Mouse (Mus musculus) thymus, postnatal 4 days (tissue): ENCODE measurements around the gene B4galnt2.
"Not testable (repeated sequence)": the region's sequence is repeated elsewhere in the genome, so short reads cannot be mapped to it uniquely, and the experiment has no call there.

ENCODE experiments used
- DNase-seq: peaks from one replicate; pipeline ENCODE4 v3.0.0; 2021

Gene B4galnt2

DNA sequence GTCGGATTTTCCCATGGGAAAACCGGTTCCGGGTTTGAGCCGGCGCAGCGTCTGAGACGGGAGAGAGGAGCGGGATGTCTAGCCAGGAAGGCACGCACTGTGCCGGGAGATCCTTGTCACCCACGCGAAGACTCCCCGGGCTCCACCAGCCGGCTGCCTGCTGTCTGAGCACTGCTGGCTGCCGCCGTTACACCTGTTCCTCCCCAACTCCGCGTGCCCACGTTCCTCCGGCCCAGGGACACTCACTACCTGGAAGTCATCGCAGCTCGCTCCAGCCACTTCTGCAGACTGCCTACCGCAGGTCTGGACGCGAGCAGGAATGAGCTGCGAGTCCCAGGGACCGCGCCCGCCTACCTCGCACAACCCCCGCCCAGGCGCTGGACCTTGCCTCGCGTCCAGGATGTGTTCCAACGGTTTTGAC, at the start of gene B4galnt2:
B4galnt2 (minus strand) TSS at position 321 of the 421 bp plus-strand sequence.
- DNase-seq, result peak; percentile 58

DNA sequence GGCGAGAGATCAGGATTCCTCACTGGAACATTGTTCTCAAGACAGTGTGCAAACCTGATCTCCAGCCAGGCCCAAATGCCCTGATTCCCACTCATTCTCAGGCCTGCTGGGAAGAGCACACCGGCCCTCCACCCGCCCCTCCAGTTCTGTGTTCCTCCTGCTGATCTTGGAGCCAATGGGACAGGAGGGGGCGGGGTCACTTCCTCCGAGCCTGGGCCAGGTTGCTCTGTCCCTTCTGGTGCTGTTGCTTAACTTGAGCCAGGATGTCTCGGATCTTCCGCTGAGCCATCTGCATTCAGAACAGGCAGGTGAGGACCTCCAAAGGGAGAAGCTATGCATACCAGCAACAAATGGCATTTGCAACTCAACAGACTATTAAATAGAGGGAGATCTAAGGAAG, 48.6 kb upstream of the B4galnt2 start:
- no peak for DNase-seq

DNA sequence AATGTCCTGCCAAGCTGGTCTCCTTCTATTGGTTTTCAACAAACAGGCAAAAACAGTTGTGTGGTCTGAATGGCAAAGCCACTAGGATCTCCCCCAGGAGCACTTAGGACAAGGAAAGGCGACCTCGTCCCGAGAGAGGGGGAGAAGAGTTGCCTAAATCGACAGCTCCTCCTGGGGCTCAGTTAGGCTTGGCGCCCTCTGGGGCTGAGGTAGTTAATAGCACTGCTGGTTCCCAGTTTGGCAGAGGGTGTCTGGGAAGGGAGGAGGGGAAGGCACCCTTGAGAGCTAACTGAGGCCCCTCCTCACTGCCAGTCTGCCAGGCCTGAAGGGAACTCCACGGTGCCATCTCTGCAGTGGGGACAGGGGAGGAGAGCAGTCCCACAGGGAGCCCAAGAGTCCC, 44.5 kb upstream of the B4galnt2 start:
- peak; percentile 57 for DNase-seq

DNA sequence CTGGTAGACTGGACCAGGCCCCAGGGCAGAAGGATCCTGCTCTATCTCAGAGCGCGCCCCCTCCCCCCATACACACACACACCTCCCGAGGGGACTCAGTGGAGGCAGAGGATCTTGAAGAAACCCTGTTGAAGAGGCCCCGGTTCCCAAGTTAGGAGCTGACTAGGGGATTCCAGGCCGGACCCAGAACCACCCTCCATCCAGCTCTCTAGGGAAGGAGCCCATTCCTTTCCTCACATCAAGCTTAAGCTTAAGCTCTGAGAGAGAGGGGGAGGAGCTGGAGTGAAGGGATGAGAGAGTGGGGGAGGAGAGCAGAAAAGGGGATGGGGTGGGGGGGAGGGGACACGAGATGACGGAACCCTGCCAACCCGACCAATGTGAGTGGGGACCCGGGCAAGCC, 43.6 kb upstream of the B4galnt2 start:
- no peak for DNase-seq

DNA sequence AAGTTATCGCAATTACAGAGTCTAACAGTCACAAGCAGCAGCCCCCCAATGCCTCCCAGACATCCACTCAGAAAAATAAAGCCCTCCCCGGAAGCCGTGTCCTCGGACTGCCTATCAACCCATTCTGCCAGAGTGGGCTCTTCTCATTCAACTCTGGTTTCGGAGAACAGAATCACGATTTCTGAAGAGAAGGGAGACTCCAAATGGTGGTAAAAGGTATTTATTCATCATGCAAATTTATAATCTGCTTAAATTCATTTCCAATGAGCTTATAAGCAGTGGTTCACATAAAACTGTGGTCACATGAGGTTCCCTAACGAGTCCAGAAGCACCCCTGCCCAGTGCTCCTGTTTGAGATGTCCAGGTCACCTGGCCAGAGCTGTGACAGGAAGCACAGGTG, 42.7 kb upstream of the B4galnt2 start:
- no peak for DNase-seq

DNA sequence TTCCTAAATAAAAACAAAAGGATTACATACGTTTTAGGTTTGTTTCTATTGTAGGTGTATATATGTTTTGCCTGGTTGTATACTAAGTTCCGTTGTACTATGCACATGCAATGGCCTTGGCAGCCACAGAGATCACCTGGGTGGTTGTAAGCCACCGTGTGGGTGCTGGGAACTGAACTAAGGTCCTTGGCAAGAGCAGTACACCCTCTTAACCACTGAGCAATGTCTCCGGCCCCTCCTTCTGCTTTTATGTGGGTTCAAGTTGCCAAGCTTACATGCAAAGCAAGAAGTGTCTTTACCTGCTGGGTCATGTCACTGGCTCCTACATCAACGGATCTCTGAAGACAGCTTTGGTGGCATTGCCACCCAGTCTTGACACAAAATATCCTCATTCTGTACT, 38.6 kb upstream of the B4galnt2 start:
- no peak for DNase-seq

DNA sequence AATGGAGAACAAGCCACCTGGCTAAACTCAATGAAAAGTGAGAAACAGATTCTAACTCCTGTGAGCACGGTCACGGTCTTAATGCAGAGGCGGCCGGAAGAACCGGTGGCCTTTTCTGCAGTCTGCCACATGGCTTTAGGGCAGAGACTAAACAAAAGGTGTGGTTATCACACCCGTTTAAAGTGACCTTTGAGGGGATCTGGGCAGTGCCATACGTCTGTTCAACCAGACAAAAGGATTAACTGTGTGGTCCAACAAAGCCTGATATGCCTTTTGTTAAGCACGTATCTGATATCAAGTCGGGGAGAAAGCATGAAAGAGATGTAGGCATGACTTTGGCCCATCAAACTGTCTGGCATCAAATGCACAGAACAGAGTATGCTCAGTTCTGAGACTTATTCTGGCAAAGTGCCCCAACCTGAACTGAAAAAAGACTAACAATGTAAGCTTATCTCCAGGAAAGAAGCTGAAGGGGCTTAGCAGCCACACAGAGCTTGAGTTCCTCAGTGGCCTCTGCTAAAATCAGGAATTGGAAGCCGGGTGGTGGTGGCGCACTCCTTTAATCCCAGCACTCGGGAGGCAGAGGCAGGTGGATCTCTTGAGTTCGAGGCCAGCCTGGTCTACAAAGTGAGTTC, 31.3 kb upstream of the B4galnt2 start:
- no peak for DNase-seq

DNA sequence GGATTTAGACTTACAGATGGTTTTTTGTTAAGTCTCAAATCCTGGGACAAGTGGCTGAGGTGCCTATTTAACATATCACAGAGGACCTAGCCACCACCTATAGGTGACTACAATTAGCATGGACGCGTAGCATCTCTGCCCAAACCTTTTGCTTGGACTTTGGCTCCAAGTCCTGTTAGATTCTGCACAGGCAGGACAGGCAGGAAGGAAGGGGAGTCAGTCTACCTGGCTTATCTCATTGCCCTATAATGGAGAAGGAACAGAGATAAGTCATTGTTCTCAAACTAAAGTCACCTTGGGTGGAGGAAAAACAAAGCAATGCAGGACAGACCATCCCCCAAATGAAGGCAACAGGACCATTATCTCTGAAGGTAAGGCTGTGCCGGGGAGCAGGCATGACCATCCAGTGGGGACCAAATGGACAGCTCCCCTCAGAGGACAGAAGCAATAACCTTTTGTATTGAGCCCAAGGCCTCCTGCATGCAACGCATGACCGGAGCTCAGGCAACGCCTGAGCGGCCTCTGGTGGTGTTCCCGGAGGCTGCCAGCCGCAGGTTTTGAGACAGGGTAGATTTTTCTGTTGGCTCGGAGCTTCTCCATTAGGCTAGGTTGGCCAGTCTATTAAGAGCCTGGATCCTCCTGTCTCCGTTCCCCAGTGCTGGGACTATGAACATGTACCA, 25.3 kb upstream of the B4galnt2 start:
- DNase-seq, result peak; percentile 46

DNA sequence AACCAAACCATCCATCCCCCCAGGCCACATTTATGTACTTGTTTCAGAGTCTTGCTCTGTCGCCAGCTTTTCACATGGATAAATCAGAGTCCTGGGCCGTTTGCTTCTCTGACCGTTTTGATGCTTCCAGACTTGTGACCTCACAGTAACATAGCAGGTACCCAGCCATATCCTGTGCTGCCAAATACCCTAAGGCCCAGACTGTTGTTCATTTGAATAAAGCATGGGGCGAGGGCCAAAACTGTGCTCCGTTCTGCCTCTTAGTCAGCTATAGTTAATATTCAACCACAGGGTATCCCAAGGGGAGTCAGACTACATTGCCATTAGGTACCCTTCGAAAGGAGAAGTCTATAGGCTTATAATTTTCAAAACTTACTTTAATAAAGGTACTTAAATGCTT, 21.7 kb upstream of the B4galnt2 start:
- DNase-seq, result no peak

DNA sequence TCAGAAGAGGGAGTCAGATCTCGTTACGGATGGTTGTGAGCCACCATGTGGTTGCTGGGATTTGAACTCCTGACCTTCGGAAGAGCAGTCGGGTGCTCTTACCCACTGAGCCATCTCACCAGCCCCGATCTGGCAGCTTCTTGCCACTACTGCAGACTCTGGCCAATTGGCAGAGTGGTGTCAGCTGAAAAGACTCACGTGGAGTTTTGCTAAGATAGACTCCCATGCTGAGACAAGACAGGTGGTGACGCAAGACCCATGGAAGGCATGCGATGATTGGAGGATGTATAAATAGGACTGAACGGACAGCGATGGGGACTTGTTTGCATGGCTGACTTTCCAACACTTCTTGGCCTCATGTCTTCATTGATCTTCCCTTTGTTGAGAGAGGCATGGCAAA, 17.5 kb upstream of the B4galnt2 start:
- DNase-seq, result not testable (repeated sequence)

DNA sequence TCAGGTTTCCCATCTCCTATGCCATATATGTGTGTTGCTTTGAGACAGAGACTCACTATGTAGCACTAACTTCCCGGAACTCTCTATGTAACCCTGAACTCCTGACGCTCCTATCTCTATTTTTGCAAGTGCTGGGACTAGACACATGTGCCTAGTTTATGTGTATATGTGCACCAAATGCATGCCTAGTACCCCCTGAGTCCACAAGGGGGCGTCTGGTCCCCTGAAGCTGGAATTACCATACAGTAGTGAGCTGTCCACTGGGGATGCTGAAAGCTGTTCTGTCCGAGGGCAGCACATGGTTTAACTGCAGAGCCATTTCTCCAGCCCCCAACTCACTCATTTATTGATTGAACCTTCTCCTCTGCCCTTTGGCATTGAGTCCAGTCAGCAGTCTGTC, 11.7 kb upstream of the B4galnt2 start:
- no peak for DNase-seq

DNA sequence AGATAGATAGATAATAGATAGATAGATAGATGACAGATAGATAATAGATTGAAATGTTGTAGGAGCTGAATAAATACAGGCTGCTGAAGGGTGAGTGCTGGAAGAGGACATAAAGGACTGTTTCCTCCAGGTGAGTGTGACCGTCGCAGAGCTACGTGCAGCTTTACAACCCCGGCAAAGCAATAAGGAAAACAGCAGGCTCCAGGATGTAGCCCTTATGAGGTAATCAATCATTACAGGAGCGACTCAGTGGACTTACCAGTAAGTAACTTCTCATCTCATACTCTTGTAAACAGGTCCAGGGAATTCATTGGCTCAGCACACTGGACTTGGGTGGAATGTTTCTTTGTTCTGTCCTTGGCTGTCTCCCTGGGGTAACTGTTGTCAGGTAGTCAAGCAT, 11.3 kb upstream of the B4galnt2 start:
- no peak for DNase-seq

DNA sequence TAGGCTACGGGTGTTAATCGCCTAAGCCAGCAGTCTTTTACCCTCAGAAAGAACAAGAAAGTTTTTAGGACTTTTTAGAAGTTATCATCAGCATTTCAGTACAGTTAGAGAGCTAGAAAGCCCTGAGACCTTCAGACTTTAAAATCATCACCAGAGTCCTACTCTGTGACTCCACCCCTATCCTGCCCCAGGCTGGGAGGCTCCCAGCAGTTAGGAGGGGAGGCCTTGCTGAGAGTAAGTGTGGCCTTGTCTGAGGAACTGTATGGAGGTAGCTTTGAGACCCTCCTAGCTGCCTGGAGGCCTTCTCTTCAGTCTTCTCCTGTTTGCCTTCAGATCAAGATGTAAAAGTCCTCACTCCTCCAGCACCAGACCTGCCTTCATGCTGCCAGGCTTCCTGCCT, 9.5 kb upstream of the B4galnt2 start:
- DNase-seq, result no peak

DNA sequence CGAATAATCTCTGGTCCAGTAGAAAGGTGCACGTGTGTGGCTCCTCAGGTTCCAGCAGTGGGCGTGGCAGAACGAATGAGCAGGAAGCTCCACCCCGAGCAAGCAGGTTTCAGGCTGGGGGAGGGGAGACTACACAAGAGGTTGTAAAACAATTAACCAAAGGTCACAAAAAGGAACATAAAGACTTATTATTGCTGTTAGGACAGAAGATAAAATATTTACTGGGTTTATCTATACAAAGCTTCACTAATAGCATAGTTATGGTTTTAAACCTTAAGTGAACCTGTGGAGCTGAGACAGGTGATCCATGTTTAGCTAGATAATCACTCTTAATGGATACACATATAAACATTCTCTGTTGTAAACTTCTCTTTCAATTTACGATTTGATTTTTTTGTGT, 8.8 kb upstream of the B4galnt2 start:
- DNase-seq, result not testable (repeated sequence)

DNA sequence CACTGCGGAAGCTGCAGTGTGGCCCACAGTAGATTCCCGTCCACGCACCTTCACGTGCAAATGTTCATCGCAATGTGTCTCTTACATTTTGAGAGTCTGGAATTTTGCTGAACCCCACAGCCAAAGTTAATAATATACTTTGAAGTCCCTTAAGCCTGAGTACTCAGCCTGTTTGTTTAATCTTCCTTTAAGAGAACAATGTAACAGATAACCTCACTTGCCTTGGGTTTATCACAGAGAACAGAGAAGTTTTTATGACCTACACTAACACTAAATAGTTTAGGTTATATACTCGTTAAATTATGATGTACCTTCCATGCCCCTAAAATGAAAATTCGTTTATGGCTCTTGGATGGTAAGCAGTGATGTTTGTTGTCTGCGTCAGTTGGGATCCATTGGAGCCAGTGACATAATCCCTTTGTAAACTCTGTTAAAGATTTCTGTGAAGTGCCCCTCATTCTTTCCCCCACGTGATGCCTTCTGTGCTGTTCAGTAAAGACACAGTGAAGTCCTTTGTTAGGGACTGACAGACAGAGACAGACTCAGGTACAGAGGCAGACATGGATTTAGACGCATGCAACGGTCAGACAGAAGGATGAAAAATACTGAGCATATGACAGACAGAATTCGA, 7.4 kb upstream of the B4galnt2 start:
- DNase-seq, result no peak

DNA sequence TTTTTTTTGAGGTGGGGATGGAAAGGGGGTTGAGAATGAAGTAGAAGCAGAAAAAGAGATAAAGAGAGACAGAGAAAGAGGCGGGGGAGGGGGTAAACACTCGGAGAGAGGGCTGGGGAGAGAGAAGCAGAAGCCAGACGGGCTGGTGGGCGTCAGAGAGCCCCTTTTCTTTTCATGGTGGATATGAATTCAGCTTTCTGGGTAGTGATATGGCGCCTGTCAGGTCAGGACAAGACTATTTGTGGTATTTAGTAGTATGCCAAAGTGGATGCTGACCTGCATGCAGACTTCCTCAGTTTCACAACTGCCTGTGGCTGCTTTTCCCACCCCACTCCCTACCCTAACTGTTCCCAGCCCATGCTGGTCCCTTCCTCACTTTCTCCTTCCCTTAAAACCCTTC, 1.7 kb upstream of the B4galnt2 start:
- no peak for DNase-seq

DNA sequence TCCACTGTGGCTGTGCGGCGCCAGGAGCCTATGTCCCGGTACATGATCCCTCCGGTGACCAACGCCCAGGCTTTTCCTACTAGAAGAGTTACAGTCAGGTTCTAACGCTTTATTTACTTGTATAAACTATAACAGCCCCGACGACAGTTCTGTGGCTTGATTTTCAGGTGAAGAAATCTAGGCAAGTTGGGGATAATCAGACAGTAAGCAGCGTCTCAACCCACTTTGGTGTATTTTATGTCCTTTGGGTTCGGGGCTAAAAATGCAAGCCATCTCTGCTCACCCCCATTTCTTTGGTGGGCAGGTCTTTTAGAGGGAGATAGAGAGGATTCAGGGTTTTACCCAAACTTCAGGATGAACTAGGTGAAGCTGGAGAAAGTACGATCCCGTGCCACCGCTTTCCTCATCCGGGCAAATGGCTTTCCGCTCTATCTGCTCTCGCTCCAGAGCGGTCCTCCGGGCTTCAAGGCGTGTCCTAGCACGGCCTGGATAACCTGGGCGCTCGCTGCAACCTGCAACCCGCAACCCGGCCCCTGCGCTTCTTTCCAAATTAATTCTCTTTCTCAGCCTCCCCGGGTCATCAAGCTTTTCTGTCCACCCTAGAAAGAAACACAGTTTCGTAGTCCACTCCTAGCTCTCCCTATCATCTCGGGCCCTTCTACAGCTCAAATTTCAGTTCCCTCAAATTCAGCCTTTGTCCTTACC, 467 bp upstream of the B4galnt2 start:
- peak; percentile 20 for DNase-seq

DNA sequence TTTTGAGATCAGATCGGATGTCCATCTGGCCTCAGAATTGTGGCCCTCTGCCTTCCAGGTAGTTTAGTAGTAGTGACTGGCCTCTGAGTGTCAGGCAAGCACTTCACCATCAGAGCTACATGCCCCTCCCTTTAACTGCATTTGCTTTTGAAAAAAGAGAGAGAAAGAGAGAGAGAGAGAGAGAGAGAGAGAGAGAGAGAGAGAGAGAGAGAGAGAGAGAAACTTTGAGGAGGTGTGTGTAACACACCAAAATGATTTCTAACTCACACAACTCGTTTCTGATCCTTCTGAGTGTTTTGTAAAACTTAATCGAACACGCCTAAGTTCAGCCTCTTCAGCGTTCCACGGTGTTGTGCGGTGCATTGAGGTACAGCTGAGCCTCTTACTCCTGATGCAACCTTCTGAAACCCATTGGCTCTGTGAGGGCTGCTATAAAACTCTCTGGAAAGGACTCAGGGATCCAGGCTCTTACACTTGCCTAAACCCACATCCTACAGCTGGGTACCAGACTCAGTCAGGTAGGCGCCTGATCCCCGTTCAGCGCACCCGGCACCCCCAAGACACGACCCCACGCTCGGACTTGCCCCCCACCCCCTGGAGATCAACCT, 628 bp downstream of the B4galnt2 start:
- no peak for DNase-seq

DNA sequence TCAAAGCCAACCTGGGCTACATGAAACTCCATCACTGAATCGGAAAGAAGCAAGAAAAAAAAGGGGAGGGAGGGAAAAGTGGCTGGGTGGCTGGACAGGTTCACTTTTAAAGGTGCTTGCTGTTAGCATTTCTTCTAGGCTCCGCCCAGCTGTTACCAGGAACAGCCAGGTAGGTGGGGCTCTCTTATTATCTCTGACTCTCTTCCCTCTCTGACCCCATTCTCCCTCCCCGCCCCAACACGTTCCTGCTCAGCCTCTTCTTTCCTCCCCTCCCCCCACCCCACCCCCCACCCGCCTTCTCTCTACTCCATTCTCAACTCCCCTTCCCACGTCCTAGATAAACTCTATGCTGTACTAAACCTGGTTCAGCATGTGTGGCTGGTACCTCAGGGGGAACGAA, 3.1 kb downstream of the B4galnt2 start:
- DNase-seq, result no peak

DNA sequence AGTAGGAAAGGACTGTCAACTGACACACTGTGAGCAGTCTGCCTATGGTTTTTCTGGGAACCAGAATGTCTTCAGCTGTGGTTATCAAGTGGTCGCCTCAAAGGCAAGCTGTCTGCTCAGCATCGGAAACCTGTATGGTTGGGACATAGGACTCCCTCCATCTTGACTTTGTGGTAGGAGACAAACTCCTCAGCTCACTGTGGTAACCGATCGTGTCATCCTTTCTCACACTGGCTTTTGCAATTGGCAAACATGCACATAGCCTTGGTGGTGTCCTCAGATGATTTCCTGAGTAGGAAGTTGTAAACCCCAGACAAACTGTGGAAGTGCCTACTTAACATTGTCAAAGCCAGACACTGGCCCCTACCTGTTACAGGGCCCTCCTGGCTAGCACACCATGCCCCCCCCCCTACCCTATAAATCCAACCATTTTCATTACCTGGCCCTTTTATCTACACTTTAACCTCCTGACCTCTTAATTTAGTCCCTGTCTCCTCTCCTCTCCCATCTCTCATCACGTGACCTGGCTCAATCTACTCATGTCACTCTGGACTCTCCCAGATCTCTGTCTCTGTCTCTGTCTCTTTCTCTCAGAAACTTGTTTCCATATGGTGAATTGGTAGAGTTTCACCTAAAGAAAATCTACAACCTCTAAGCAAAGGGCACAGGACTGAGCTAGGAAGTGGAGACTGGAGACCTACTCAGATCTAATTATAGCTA, 6.7 kb downstream of the B4galnt2 start:
- no peak for DNase-seq

DNA sequence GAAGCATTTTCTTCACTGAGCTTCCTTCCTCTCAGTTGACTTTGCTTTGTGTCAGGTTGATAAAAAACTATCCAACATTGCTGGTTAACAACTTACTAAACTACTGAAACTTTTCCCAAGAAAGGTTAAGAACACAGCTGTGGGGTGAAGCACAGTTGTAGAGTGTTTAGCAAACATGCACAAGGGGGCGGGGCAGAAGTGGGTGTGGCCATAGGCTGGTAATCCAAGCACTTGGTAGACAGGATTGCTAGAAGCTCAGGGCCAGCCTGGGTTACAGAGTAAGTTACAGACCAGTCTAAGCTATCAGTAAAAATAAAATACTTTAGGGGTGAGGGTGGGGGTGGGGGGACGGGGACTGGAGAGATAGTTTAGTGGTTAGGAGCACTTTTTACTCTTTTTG, 10.4 kb downstream of the B4galnt2 start:
- DNase-seq, result peak; percentile 30

DNA sequence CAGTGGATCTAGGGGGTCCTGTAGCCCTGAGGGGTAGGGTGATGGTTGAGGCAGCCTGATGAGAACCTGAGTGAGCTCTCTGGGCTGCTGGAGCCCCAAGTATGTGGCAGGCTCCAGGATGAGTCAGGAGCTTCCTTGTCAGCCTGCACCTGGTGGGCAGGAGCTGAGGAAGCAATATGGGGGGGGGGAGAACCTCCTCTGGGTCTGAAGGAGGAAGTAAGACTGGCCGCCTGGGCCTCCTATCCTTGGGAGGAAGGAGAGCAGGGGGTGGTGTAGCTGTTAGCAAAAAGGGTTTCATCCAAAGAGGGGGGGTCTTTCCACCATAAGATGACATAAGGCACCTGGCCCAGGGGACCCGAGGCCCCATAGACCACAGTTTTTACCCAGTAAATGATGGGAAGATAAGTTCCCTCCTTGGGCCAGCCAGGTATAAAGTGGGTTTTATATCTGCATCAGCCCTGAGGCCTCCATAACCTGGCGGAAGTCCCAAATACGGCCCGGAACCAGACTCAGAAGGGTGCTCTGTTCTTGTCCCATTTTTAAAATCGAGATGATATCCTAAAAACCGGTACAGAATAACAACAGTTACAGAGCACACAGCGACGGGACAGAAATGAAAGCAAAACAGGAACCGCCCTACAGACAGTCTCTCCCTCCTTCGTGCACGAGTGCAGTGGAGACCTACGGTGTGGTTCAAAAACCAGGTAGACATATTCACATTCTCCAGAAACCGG, 18.1 kb downstream of the B4galnt2 start:
- DNase-seq, result peak; percentile 54
